Mouse (Mus musculus) liver, embryonic 12.5 days (tissue): ENCODE measurements at regions not wholly inside any gene's neighbourhood (a gene's known extent, or its start where the extent isn't known, plus 50 kb on each side); places are given as distances from the start of the nearest gene placed in this dataset.

Experiments used
- ATAC-seq: fragments of 200-750 bp; cut with Nextera tagmentation; 2 replicates; pipeline ENCODE4 v1.8.0; 2017; ENCODE audit warnings: moderate number of reproducible peaks, mild to moderate bottlenecking, moderate library complexity
- H3K27ac ChIP-seq: fragments of 300-500 bp; sonication (generic); 2 replicates; pipeline ENCODE4 v1.5.1; 2016; ENCODE audit warnings: mild to moderate bottlenecking
- H3K27me3 ChIP-seq: fragments of 300-500 bp; sonication (generic); replicated peaks from 2 replicates; pipeline ENCODE4 v1.6.1; 2016; ENCODE audit warnings: mild to moderate bottlenecking, moderate library complexity
- H3K36me3 ChIP-seq: fragments of 300-500 bp; sonication (generic); 2 replicates; pipeline ENCODE4 v1.6.1; 2016; ENCODE audit warnings: mild to moderate bottlenecking, moderate library complexity
- H3K4me1 ChIP-seq: fragments of 300-500 bp; sonication (generic); 2 replicates; pipeline ENCODE4 v1.6.1; 2016
- H3K4me2 ChIP-seq: fragments of 300-500 bp; sonication (generic); 2 replicates; pipeline ENCODE4 v1.6.1; 2016; ENCODE audit warnings: mild to moderate bottlenecking, moderate library complexity
- H3K4me3 ChIP-seq: fragments of 300-500 bp; sonication (generic); 2 replicates; pipeline ENCODE4 v1.5.1; 2016; ENCODE audit warnings: mild to moderate bottlenecking, moderate library complexity
- H3K9ac ChIP-seq: fragments of 300-500 bp; sonication (generic); 2 replicates; pipeline ENCODE4 v1.6.1; 2016; ENCODE audit warnings: mild to moderate bottlenecking, moderate library complexity
- H3K9me3 ChIP-seq: fragments of 300-500 bp; sonication (generic); replicated peaks from 2 replicates; pipeline ENCODE4 v1.6.1; 2016; ENCODE audit warnings: mild to moderate bottlenecking, moderate library complexity
- WGBS: fragments of 180-500 bp; shearing (Covaris S2); methylation state at CpG from one replicate; pipeline ENCODE4 v1.1.7; 2016; ENCODE audit not compliant: insufficient replicate concordance; 5-methylcytosine and 5-hydroxymethylcytosine counted together

DNA sequence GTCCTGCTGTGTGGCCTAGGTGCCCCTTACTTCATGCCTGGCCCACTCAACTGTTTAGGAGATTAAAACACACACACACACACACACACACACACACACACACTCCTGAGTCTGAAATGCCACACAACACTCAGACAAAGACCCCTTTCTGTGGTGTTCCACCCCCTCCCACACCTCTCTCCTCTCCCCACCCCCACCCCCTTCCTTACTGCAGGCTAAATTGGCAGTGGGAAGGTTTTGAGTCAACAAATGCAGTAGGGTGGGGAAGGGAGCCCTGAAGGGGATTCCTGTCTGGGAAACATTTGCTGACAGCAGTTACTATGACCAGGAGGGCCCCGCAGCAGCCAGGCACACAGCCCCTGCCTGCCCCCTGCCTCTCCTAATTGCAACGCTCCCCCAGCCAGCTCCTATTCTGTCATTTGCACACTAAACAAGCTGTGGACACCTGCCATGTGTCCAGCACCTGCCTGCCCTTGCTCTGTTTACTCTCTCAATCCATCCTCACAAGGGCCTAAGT is 69.5 kb downstream of the Ephb3 start:
- H3K36me3 ChIP-seq: no peaks in the 10 kb centered on the region
- H3K27ac ChIP-seq: no peak overlapping the region
- H3K27me3 ChIP-seq: no peaks in the 10 kb centered on the region
- ATAC-seq: no peak
- H3K4me3 ChIP-seq: no peak overlapping the region
- WGBS: 45% methylated on average over 2 of the region's 2 CpGs
- no peak overlapping the region for H3K9ac ChIP-seq
- H3K4me2 ChIP-seq: no peak overlapping the region
- H3K4me1 ChIP-seq: 0 out of 2 replicates have a peak, but pooled peaks cover 3% of the 10 kb centered on the region
- no peaks in the 10 kb centered on the region for H3K9me3 ChIP-seq

- Histone ChIP-seq H3K36me3 (no peaks in the 10 kb centered on the region), H3K27me3 (peaks cover 13% of the 10 kb centered on the region), H3K4me2 (no peak overlapping the region), H3K4me1 (peaks cover 9% of the 10 kb centered on the region; the same call in 1 of the 2 replicates), H3K9ac (no peak overlapping the region), H3K27ac (no peak overlapping the region), H3K4me3 (no peak overlapping the region), H3K9me3 (no peaks in the 10 kb centered on the region)
- 68% methylated on average over 11 of the region's 11 CpGs for WGBS
- ATAC-seq: no peak
These were observed 73.3 kb downstream of the Ephb3 start for GRCm38 (mm10) chr16:21277789-21278342.

DNA sequence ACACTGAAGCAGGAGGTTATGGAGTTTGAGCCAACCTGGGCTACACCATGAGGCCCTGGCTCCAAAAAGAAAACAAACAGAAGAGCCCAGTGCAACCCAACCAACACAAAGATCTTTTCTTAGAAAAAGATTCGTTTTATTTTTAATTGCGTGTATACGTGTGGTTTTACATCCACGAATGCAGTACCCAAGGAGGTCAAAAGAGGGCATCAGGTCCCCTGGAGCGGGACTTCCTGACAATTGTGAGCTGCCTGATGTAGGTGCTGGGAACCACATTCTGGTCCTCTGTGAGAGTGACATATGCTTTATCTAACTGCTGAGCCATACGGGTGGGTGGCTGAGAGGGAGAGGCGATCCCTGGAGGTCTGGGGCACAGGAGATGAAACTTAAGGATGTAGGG is 73.8 kb downstream of the Ephb3 start:
- no peaks in the 10 kb centered on the region for H3K36me3 ChIP-seq
- peaks cover 13% of the 10 kb centered on the region for H3K27me3 ChIP-seq
- H3K27ac ChIP-seq: no peak overlapping the region
- 84% methylated on average over 7 of the region's 7 CpGs for whole genome bisulfite sequencing
- no peak for ATAC-seq
- no peaks in the 10 kb centered on the region for H3K9me3 ChIP-seq
- no peak overlapping the region for H3K9ac ChIP-seq
- no peak overlapping the region for H3K4me2 ChIP-seq
- no peak overlapping the region for H3K4me3 ChIP-seq
- peaks cover 9% of the 10 kb centered on the region; the same call in 1 of the 2 replicates for H3K4me1 ChIP-seq

- Histone ChIP-seq H3K9ac (no peak overlapping the region), H3K27me3 (peaks cover 13% of the 10 kb centered on the region), H3K9me3 (no peaks in the 10 kb centered on the region), H3K4me2 (no peak overlapping the region), H3K4me1 (peaks cover 6% of the 10 kb centered on the region; the same call in 1 of the 2 replicates), H3K27ac (no peak overlapping the region), H3K36me3 (no peaks in the 10 kb centered on the region), H3K4me3 (no peak overlapping the region)
- 81% methylated on average over 4 of the region's 4 CpGs for WGBS
- no peak for ATAC-seq
These were observed 75.7 kb downstream of the Ephb3 start for GRCm38 (mm10) chr16:21280200-21280627.

DNA sequence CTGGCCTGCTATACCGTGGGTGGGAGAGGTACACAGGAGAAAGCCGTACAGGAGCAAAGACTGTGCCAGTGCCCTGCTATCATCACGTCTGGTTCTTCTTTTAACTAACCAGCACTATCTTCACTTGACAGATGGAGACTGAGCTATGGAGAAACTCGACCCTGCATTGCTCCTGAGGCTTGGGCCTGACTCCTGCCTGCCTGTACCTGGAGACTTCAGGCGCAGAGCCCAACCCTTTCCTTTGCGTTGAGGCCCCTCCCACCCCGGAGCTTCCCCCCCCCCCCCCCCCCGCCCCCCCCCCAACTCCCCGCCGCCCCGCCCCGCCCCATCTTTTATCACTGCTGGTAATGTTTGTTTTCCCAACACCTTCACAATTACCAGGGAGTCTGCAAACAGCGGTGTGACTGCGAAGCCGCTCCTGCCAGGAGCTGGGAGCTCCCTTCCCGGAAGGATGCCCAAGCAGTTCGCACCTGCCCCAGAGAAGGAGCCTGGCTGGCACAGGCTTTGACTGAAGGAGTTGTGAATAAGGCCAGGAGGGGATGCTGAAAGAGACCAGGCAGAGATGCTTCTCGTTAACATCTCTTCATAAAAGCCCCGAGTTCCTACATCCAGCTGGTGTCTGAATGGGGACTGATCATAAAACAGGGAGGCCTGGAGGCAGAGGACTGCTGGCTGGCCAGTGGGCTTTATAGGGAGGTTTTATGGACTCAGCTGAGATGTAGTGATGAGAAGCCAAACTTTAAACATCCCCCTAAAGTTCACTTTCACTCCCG is 77.6 kb downstream of the Ephb3 start:
- H3K27me3 ChIP-seq: peaks cover 13% of the 10 kb centered on the region
- H3K9ac ChIP-seq: no peak overlapping the region
- H3K36me3 ChIP-seq: no peaks in the 10 kb centered on the region
- 22% methylated on average over 13 of the region's 20 CpGs for WGBS
- H3K9me3 ChIP-seq: no peaks in the 10 kb centered on the region
- no peak overlapping the region for H3K27ac ChIP-seq
- no peak overlapping the region for H3K4me2 ChIP-seq
- no peak overlapping the region for H3K4me3 ChIP-seq
- H3K4me1 ChIP-seq: peaks cover 6% of the 10 kb centered on the region; the same call in 1 of the 2 replicates
- no peak for ATAC-seq

GRCm38 (mm10) chr16:21286099-21286498 is 81.5 kb downstream of the Ephb3 start:
- H3K9ac ChIP-seq: no peak overlapping the region
- no peaks in the 10 kb centered on the region for H3K36me3 ChIP-seq
- H3K27me3 ChIP-seq: peaks cover 8% of the 10 kb centered on the region; the same call in 1 of the 2 replicates
- H3K4me2 ChIP-seq: no peak overlapping the region
- peaks cover 6% of the 10 kb centered on the region; the same call in 1 of the 2 replicates for H3K4me1 ChIP-seq
- no peak overlapping the region for H3K4me3 ChIP-seq
- ATAC-seq: no peak
- H3K9me3 ChIP-seq: no peaks in the 10 kb centered on the region
- H3K27ac ChIP-seq: no peak overlapping the region
- 43% methylated on average over 4 of the region's 4 CpGs for WGBS

GRCm38 (mm10) chr16:21289528-21289927 is 85.0 kb downstream of the Ephb3 start:
- H3K9ac ChIP-seq: no peak overlapping the region
- ATAC-seq: no peak
- 50% methylated on average over 7 of the region's 7 CpGs for WGBS
- peaks cover under 1% of the 10 kb centered on the region; the same call in 1 of the 2 replicates for H3K27me3 ChIP-seq
- H3K4me1 ChIP-seq: no peaks in the 10 kb centered on the region
- no peaks in the 10 kb centered on the region for H3K36me3 ChIP-seq
- H3K27ac ChIP-seq: no peak overlapping the region
- H3K4me3 ChIP-seq: no peak overlapping the region
- no peaks in the 10 kb centered on the region for H3K9me3 ChIP-seq
- H3K4me2 ChIP-seq: no peak overlapping the region

GRCm38 (mm10) chr16:21293010-21293409 is 88.5 kb downstream of the Ephb3 start:
- WGBS: 40% methylated on average over 11 of the region's 11 CpGs
- H3K27ac ChIP-seq: no peak overlapping the region
- no peaks in the 10 kb centered on the region for H3K9me3 ChIP-seq
- no peak overlapping the region for H3K9ac ChIP-seq
- no peak overlapping the region for H3K4me3 ChIP-seq
- H3K4me1 ChIP-seq: peaks cover 11% of the 10 kb centered on the region; the same call in 1 of the 2 replicates
- H3K4me2 ChIP-seq: no peak overlapping the region
- peaks cover 22% of the 10 kb centered on the region; the same call in 1 of the 2 replicates for H3K27me3 ChIP-seq
- no peaks in the 10 kb centered on the region for H3K36me3 ChIP-seq
- ATAC-seq: no peak

DNA sequence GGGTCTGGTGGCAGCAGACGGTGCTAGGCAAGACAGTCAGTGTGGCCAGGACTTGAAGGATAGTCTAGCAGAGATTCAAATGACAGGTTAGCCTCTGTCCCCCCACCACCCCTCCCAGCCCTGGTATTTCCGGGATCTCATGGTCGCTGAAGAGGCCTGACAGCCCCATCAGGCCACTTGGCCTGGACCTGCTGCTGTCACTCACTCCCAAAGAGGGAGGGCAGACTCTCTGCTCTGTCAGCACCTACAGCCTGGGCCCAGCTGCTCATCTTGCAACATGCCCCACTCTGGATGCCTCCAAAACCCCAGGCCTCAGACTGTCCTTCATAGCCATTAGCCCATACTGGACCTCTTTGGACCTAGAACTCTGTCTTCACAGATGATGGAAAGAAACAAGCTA is 89.0 kb downstream of the Ephb3 start:
- Histone ChIP-seq H3K4me2 (no peak overlapping the region), H3K36me3 (no peaks in the 10 kb centered on the region), H3K27me3 (peaks cover 27% of the 10 kb centered on the region; the same call in 1 of the 2 replicates), H3K27ac (no peak overlapping the region), H3K4me3 (no peak overlapping the region), H3K9me3 (no peaks in the 10 kb centered on the region), H3K9ac (no peak overlapping the region), H3K4me1 (peaks cover 11% of the 10 kb centered on the region; the same call in 1 of the 2 replicates)
- 35% methylated on average over 3 of the region's 3 CpGs for WGBS
- no peak for ATAC-seq

DNA sequence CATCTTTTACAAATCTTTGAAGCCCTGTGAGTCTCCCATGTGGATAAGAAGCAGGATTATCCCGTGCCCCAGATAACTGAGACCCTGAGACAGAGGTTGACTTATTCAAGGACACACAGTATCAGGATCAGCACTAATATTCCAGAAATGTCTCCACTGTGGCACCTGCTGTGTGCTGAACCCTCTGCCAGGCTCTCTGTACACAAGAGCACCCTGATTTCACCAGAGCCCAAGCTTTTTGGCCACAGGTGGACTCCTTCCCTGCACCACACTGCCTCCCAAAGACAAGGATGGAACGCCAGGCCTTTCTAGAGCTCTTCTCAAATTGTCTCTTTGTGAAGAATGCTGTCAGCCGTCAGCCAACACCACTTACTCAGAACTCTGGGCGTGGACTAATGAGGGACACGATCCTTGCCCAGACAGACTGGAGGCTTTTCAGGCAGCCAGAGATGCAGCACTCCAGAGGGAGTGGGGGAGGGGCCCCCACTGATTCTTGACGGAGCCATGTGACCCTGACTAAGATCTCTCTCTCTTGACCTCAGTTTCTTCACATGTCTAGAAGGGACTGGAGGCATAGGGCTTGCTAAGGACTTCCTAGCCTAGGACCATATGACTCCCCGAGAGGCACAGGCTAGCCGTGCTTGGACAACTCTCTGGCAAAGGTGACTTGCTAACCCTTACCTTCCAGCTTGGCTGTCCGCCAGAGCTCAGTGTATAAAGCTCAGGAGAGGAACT is 90.3 kb downstream of the Ephb3 start:
- H3K9ac ChIP-seq: no peak overlapping the region
- ATAC-seq: no peak

DNA sequence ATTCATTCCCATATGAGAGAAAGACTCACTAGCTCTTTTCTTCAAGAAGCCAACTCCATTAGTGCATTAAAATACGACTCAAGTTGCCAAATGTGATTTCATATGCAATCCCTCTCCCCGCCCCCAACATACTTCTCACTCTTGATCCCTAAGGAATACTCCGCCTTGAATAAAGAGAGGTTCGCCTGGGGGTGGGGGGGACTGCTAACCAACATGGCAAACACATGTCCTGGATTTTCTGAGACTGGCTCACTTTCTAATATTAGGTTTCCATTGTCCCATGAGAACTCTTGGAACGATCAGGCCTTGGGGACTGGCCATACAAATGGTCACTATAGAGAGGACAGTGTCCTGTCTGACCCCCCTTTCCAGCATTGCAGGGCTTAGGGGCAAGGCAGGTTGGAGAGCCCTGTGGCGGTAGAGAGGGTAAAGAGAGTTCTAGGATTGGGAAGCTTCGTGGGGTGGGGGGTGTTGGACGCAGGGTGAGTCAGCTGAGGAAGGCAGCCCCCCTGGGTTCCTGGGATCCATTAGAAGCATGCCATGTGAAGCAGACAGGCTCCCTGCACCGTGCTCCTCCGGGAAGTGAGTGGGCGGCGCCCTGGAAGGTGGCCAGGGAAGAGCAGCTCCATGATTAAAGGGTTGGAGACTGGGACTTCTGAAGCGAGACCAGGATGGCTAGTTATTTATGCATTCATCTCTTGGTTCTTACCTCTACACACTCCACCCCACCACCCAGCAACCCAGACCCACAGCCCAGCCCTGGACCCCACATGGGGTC is 91.6 kb downstream of the Ephb3 start:
- H3K4me2 ChIP-seq: no peak overlapping the region
- peaks cover 11% of the 10 kb centered on the region; the same call in 1 of the 2 replicates for H3K4me1 ChIP-seq
- no peak for ATAC-seq
- no peak overlapping the region for H3K4me3 ChIP-seq
- H3K27ac ChIP-seq: no peak overlapping the region; the same call in 1 of the 2 replicates
- WGBS: 59% methylated on average over 13 of the region's 13 CpGs
- H3K9ac ChIP-seq: no peak overlapping the region
- no peaks in the 10 kb centered on the region for H3K36me3 ChIP-seq
- peaks cover 30% of the 10 kb centered on the region; the same call in 1 of the 2 replicates for H3K27me3 ChIP-seq
- H3K9me3 ChIP-seq: no peaks in the 10 kb centered on the region

More for the DNA sequence above, 90.3 kb downstream of the Ephb3 start:
- H3K4me2 ChIP-seq: no peak overlapping the region
- WGBS: 32% methylated on average over 9 of the region's 9 CpGs
- no peaks in the 10 kb centered on the region for H3K9me3 ChIP-seq
- H3K27ac ChIP-seq: no peak overlapping the region
- H3K27me3 ChIP-seq: peaks cover 30% of the 10 kb centered on the region; the same call in 1 of the 2 replicates
- H3K36me3 ChIP-seq: no peaks in the 10 kb centered on the region
- H3K4me3 ChIP-seq: no peak overlapping the region
- H3K4me1 ChIP-seq: peaks cover 11% of the 10 kb centered on the region; the same call in 1 of the 2 replicates
